Mouse (Mus musculus): ENCODE measurements around the gene Papolg.

GRCm38 (mm10) chr11:23846016-23846815, 48.8 kb downstream of the Papolg start:
- TF ChIP-seq CTCF (IDR thresholded peaks at IDR 0.05; ENCODE audit: borderline replicate concordance, insufficient read depth, low read length), result no peak
- no peak for TF ChIP-seq POLR2A (IDR thresholded peaks at IDR 0.05; ENCODE audit: low read depth, low read length)

All from embryonic fibroblast, embryonic 13.5 days (primary cell).